Mouse (Mus musculus) intestine, embryonic 14.5 days (tissue): ENCODE measurements around the gene Olfr669. TPM values are rescaled to one million over a fixed set of nuclear protein-coding genes. Genes with fewer than 3 reads are reported as not detected.
"Not testable (repeated sequence)": the region's sequence is repeated elsewhere in the genome, so short reads cannot be mapped to it uniquely, and the experiment has no call there.

Experiments used
- ATAC-seq: fragments of 200-750 bp; cut with Nextera tagmentation; replicated peaks from 2 replicates; pipeline ENCODE4 v1.8.0; 2017; ENCODE audit warnings: low read depth, moderate number of reproducible peaks, moderate TSS enrichment, moderate library complexity; ENCODE audit not compliant: low FRiP score, low TSS enrichment
- DNase-seq: peaks from one replicate; pipeline ENCODE4 v3.0.0-alpha.2; 2018; ENCODE audit warnings: low spot score
- H3K27ac ChIP-seq: fragments of 300-500 bp; sonication (generic); 2 replicates; pipeline ENCODE4 v1.5.1; 2014; ENCODE audit warnings: low read depth, mild to moderate bottlenecking, control low read depth
- H3K27me3 ChIP-seq: fragments of 300-500 bp; sonication (generic); replicated peaks from 2 replicates; pipeline ENCODE4 v1.6.1; 2014; ENCODE audit warnings: low read length, control low read depth; ENCODE audit not compliant: control insufficient read depth, insufficient read depth
- H3K36me3 ChIP-seq: fragments of 300-500 bp; sonication (generic); 2 replicates; pipeline ENCODE4 v1.6.1; 2014; ENCODE audit warnings: low read length, control low read depth; ENCODE audit not compliant: control insufficient read depth, insufficient read depth
- H3K4me1 ChIP-seq: fragments of 300-500 bp; sonication (generic); replicated peaks from 2 replicates; pipeline ENCODE4 v1.6.1; 2014; ENCODE audit warnings: low read length, control low read depth, mixed read lengths; ENCODE audit not compliant: control insufficient read depth, insufficient read depth
- H3K4me2 ChIP-seq: fragments of 300-500 bp; sonication (generic); 2 replicates; pipeline ENCODE4 v1.6.1; 2014; ENCODE audit warnings: low read length
- H3K4me3 ChIP-seq: fragments of 300-500 bp; sonication (generic); 2 replicates; pipeline ENCODE4 v1.5.1; 2014; ENCODE audit warnings: low read depth, low read length, control low read depth, mixed read lengths
- H3K9ac ChIP-seq: fragments of 300-500 bp; sonication (generic); 2 replicates; pipeline ENCODE4 v1.6.1; 2014; ENCODE audit warnings: mild to moderate bottlenecking, low read length
- H3K9me3 ChIP-seq: fragments of 300-500 bp; sonication (generic); 2 replicates; pipeline ENCODE4 v1.6.1; 2016; ENCODE audit warnings: low read length, control low read depth; ENCODE audit not compliant: control insufficient read depth
- WGBS: fragments of 180-500 bp; shearing (Covaris S2); extraction: QIAGEN DNeasy Blood & Tissue Kit; methylation state at CpG from one replicate; pipeline ENCODE4 v1.1.7; 2014; 5-methylcytosine and 5-hydroxymethylcytosine counted together
- polyA plus RNA-seq: library from polyadenylated mRNA; unstranded; fragments of >200 nt; fragmentation: Nextera tagmentation; extraction: Ambion mirVana; gene quantifications from 2 replicates; pipeline ENCODE4 v1.2.1, GENCODE M21; 2014

Olfr669 gene
- polyA plus RNA-seq = not detected in 2 replicates

GRCm38 (mm10) chr7:104933940-104934339 is at the start of gene Olfr669:
Gene Olfr669, plus strand, starts transcription at chr7:104934240.
- Histone ChIP-seq H3K27ac (no peak within 1 kb of the TSS), H3K9me3 (no peaks in the 10 kb centered on the region), H3K27me3 (no peaks in the 10 kb centered on the region), H3K4me1 (no peaks in the 10 kb centered on the region), H3K4me3 (no peak within 1 kb of the TSS), H3K36me3 (no peaks in the 10 kb centered on the region), H3K9ac (no peak within 1 kb of the TSS), H3K4me2 (no peak within 1 kb of the TSS)
- ATAC-seq = no peak
- 80% methylated on average over 1 of the region's 1 CpGs for WGBS
- no peak for DNase-seq

GRCm38 (mm10) chr7:104895852-104896251 is 38.2 kb upstream of the Olfr669 start, which contains the start of gene Olfr666:
Gene Olfr666, minus strand, starts transcription at chr7:104895952.
- Histone ChIP-seq H3K27me3 (no peaks in the 10 kb centered on the region), H3K9ac (no peak within 1 kb of the TSS), H3K4me2 (no peak within 1 kb of the TSS), H3K27ac (no peak within 1 kb of the TSS), H3K4me3 (no peak within 1 kb of the TSS), H3K4me1 (no peaks in the 10 kb centered on the region), H3K9me3 (no peaks in the 10 kb centered on the region), H3K36me3 (no peaks in the 10 kb centered on the region)
- WGBS = 85% methylated on average over 2 of the region's 2 CpGs
- DNase-seq (no peak), ATAC-seq (no peak)

DNA sequence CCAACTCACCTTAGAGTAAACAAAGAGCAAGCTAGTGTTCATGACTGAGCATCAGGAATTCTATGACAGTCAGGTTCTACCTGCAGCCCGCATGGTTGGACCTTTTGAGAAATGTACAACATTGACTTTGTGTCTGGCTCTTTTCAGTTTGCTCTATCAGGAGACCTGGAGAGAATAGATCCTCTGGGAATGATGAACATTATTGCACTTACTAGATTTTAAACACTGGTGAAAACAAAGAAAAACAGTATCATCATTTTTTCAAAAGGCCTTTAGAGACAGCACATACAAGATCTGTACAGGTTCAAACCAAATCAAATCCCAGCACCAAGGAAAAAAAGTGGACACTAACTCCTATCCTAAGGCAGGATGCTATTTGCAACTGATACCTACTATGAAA is 12.7 kb upstream of the Olfr669 start, which contains the start of gene Olfr667:
Olfr667 (minus strand) TSS at position 101 of the 400 bp plus-strand sequence.
- no peaks in the 10 kb centered on the region for H3K9me3 ChIP-seq
- H3K4me2 ChIP-seq = no peak within 1 kb of the TSS
- no peak within 1 kb of the TSS for H3K4me3 ChIP-seq
- no peaks in the 10 kb centered on the region for H3K4me1 ChIP-seq
- WGBS = 82% methylated on average over 1 of the region's 1 CpGs
- no peak within 1 kb of the TSS for H3K9ac ChIP-seq
- DNase-seq (no peak), ATAC-seq (no peak)
- H3K27me3 ChIP-seq = no peaks in the 10 kb centered on the region
- H3K36me3 ChIP-seq = no peaks in the 10 kb centered on the region
- H3K27ac ChIP-seq = no peak within 1 kb of the TSS

DNA sequence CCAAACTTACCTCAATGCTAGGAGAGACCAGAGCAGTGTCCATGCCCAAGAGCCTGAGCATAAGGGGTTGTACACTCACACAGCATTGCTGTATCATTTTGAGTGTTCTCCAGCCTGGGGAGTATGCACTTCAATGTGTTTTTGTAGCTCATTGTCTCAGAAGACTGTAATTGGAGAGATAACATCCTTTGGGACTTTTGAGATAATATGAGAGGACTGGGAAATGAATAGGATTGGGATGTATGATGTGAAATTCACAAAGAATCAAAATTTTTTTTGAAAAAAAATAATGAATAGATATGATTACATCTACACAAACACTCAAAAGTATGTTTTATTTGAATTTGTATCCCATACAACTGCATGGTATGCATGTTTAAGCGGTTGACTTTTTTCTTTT is 6.1 kb upstream of the Olfr669 start, which contains the start of gene Olfr668:
Olfr668 (minus strand) TSS at position 101 of the 400 bp plus-strand sequence.
- Histone ChIP-seq H3K4me1 (no peaks in the 10 kb centered on the region), H3K27ac (no peak within 1 kb of the TSS), H3K36me3 (no peaks in the 10 kb centered on the region), H3K9ac (no peak within 1 kb of the TSS), H3K4me2 (no peak within 1 kb of the TSS), H3K4me3 (no peak within 1 kb of the TSS), H3K27me3 (no peaks in the 10 kb centered on the region), H3K9me3 (no peaks in the 10 kb centered on the region)
- ATAC-seq = no peak
- 65% methylated on average over 1 of the region's 1 CpGs for WGBS
- no peak for DNase-seq

- 92% methylated on average over 16 of the region's 16 CpGs for WGBS
- H3K9ac ChIP-seq, ATAC-seq, H3K4me2 ChIP-seq, H3K4me1 ChIP-seq, H3K9me3 ChIP-seq, H3K27me3 ChIP-seq, DNase-seq, H3K27ac ChIP-seq, H3K36me3 ChIP-seq, H3K4me3 ChIP-seq: not testable (repeated sequence)
These were observed 16.2 kb downstream of the Olfr669 start for GRCm38 (mm10) chr7:104950234-104950633.

DNA sequence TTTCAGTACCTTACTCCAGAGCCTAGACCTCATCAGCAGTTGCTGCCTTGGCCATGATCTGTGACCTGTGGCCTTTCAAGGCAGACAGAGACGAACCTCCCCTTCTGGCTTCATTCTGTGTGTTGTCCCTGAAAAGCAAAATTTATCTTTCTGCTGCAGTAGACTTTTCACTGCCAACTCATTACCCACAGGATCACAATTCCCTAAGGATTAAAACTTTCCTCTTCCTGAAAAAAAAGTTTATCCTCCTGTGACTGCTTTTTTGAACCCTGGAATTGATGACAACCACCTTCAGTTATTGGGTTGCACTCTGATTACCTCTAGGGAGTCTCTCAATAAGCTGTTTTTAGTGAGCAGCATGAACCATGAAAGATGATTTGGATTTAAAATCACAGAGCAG is 28.5 kb downstream of the Olfr669 start, which contains the start of gene Olfr670:
Olfr670 (minus strand) TSS at position 101 of the 400 bp plus-strand sequence.
- ATAC-seq (no peak), DNase-seq (no peak)
- WGBS = 50% methylated on average over 1 of the region's 1 CpGs
- Histone ChIP-seq H3K4me2 (no peak within 1 kb of the TSS), H3K27ac (no peak within 1 kb of the TSS), H3K9me3 (no peaks in the 10 kb centered on the region), H3K36me3 (no peaks in the 10 kb centered on the region), H3K27me3 (no peaks in the 10 kb centered on the region), H3K4me3 (no peak within 1 kb of the TSS), H3K9ac (no peak within 1 kb of the TSS), H3K4me1 (no peaks in the 10 kb centered on the region)

GRCm38 (mm10) chr7:104972507-104972906 is 38.5 kb downstream of the Olfr669 start:
- H3K9me3 ChIP-seq, DNase-seq, H3K36me3 ChIP-seq, H3K4me1 ChIP-seq, H3K27me3 ChIP-seq, H3K9ac ChIP-seq, H3K4me3 ChIP-seq, ATAC-seq, H3K4me2 ChIP-seq, H3K27ac ChIP-seq: not testable (repeated sequence)
- 70% methylated on average over 2 of the region's 2 CpGs for WGBS

DNA sequence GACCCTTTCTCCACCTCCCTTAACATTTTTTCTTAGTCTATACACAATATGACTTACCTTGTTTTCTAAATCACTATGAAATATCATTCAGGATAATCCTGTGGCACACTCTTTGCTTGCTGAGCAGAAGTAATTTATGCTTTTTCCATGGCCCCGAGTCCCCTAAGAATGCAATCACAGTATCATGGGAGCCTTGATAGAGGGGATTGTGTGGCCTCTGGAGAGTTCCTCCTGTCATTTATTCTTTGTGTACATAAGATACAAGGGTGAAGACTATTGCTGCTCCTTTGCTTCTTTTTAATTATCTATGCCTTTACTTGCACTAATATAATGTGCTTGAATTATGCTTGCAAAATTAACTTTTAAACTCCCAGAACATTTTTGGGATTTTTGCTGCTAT is 45.0 kb downstream of the Olfr669 start, which contains the start of gene Olfr671:
Olfr671 (minus strand) TSS at position 101 of the 400 bp plus-strand sequence.
- Histone ChIP-seq H3K9ac (no peak within 1 kb of the TSS), H3K9me3 (no peaks in the 10 kb centered on the region), H3K4me3 (no peak within 1 kb of the TSS), H3K27ac (no peak within 1 kb of the TSS), H3K4me2 (no peak within 1 kb of the TSS), H3K27me3 (no peaks in the 10 kb centered on the region), H3K4me1 (no peaks in the 10 kb centered on the region), H3K36me3 (no peaks in the 10 kb centered on the region)
- WGBS = 59% methylated on average over 1 of the region's 1 CpGs
- no peak for DNase-seq
- no peak for ATAC-seq
